Mouse (Mus musculus): Measurements from ENCODE around the gene Noct. TPM values are rescaled to one million over a fixed set of nuclear protein-coding genes. Genes with fewer than 3 reads are reported as not detected.
A peak's percentile ranks its signal among the peaks of the same experiment; 100 is the strongest.
"Not testable (repeated sequence)": the region's sequence is repeated elsewhere in the genome, so short reads cannot be mapped to it uniquely, and the experiment has no call there.

Noct gene
- 10 to 100 TPM; 32.2 to 45.2 (median 41.6) TPM for total RNA-seq (2022)

DNA sequence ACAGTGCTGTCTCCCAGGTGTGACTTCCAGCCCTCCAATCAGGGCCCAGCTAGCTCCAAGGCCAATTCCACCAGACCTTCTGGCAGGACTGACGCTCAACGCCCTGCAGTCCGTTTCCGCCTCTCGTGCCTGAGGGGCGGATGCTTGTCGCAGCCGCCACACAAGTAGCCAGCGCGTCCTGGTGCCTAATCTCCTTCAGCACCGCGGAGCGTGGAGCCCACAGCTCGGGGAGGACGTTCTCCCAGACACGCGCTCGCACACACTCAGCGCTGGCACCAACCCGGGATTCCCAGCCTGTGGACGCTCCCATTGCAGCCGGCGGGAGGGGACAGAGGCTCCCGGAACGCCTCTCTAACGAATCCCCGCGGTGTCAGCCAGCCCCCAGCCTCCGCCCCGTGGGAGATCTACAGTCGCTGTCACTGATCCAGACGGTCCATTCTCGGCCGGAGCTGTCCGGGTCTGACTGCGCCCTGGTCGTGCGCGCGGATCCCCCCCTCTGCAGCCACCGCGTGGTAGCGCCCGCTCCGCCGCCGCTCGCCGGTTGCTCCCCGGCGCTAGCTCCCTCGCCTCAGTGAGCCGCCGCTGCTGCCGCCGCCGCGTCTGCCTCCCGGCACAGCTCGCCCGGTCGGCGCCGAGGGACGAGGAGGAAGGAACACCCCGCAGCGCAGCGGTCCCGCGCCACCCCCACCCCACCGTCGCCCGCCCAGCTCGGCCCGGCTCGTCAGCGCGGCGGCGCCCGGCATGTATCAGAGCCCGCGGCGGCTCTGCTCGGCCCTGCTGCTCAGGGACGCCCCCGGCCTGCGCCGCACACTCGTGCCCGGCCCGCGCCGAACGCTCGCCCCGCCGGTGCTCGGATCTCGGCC lies at the start of gene Noct:
TSS of gene Noct (plus strand) at position 85 of the 863 bp plus-strand sequence.
- DNase-seq (ENCODE audit: low spot score), result peak; percentile 88

DNA sequence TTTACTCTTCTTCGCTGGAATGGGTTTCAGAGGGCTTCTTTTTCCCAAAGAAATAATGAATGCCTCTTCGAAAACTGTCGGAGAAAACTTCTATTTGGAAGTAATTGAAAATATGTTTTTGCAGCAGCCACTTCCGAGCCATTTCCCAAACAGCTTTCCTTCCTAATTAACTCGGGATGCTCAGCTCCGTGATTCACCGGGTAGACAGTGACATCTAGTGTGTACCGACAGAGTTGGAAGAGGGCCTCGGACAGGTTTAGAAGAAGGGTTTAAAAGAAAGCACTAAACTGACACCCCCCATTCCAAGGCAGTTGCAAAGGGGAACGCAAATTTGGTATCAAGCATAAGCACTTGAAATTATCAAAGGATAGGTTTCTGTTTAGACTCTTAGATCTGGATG lies 46.1 kb upstream of the Noct start:
- no peak for DNase-seq (ENCODE audit: low spot score)

DNA sequence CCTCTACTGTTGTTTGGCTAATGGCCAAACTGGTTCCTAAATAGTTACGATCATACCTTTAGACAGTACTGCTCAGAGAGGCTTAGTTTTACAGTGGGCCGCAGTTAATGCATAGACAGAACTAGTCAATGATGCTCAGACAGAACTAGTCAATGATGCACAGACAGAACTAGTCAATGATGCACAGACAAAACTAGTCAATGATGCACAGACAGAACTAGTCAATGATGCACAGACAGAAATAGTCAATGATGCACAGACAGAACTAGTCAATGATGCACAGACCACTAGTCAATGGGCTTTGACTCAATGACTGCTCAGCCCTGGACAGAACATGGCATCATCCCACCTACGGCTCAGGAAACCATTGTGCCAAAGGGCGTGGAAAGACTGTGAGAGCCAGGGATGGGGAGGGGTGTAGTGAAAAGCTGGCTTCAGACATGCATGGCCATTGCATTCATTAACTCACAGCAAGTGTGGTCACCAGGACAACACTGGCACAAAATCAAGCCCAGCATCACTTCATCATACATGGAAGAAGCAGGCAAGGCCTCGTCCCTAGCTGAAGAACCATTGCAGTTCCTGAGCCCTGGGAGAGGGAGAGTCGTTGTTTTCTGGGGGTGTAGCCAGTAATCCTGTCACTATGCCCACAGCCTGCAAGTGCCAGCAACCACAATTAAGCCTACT lies 44.6 kb upstream of the Noct start:
- no peak for DNase-seq (ENCODE audit: low spot score)

DNA sequence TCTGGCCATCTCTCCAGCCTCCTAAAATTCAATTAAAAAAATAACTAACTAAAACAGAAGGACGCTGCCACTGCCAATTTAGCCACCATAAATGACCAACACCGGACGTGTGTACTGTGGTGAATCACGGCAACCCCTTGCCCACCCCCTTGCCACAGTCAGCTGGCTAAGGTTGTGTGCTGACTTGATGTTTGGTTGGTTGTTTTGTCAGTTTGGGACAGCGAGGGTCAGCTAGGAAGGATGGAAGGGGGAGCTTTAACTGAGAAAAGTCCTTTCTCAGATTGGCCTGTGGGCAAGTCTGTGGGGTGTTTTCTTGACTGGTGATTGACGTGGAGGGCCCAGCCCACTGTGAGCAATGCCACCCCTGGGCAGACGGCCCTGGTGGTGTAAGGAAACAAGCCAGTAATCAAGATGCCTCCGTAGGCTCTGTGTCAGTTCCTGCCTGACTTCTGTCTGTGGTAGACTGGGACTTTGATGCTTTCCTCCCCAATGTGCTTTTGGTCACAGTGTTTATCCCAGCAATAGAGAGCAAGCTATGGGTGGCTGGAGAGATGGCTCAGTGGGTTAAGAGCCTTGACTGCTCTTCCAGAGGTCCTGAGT lies 43.8 kb upstream of the Noct start:
- DNase-seq (ENCODE audit: low spot score), result no peak

DNA sequence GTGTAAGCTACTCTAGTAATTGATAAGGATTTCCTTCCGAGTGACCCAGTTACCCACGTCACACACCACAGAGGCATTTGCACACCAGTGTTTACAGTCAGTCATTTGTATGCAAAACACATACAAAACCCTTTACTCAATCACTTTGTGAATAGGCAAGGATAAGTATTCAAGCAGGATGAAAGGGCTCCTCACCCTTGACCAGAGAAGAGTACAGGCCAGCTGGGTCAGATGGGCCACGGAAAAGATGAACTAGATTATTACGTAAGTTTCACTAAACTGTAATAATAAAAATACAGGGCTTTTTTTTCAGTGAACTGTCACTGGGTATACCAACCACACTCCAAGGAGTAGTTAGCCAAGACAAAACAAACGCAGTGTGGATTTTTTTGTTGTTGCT lies 41.8 kb upstream of the Noct start:
- no peak for DNase-seq (ENCODE audit: low spot score)

DNA sequence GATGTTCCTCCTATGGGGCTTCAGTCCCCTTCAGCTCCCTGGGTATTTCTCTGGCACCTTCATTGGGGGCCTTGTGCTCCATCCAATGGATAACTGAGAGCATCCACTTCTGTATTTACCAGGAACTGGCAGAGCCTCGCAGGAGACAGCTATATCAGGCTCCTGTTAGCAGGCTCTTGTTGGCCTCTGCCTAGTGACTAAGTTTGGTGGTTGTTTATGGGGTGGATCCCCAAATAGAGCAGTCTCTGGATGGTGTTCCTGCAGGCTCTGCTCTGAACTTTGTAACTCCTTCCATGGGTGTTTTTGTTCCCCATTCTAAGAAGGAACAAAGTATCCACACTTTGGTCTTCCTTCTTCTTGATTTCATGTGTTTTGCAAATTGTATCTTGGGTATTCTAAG lies 40.7 kb upstream of the Noct start:
- not testable (repeated sequence) for DNase-seq (ENCODE audit: low spot score)

DNA sequence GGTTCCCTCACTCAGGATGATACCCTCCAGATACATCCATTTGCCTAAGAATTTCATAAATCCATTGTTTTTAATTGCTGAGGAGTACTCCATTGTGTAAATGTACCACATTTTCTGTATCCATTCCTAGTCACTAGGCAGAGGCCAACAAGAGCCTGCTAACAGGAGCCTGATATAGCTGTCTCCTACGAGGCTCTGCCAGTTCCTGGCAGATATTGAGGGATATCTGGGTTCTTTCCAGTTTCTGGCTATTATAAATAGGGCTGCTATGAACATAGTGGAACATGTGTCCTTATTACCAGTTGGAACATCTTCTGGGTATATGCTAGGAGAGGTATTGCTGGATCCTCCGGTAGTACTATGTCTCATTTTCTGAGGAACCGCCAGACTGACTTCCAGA lies 40.3 kb upstream of the Noct start:
- not testable (repeated sequence) for DNase-seq (ENCODE audit: low spot score)

DNA sequence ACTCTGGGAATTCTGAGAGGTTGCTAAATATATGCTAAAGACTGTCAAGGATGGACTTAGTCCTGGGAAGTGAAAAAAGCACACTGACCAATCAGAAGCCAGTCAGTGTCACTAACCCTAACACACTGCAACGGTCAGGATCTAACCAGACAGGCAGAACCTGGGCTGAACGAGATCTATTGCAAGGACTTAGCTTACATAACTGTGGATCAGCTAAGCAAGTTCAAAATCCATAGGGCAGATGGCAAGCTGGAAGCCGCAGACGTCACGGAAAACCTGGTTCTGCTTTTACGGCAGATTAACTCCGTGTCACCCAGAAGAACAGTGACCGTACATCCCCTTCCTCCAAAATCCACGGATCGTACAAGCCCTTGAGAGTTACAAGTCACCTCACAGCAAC lies 39.5 kb upstream of the Noct start:
- DNase-seq (ENCODE audit: low spot score), result no peak

DNA sequence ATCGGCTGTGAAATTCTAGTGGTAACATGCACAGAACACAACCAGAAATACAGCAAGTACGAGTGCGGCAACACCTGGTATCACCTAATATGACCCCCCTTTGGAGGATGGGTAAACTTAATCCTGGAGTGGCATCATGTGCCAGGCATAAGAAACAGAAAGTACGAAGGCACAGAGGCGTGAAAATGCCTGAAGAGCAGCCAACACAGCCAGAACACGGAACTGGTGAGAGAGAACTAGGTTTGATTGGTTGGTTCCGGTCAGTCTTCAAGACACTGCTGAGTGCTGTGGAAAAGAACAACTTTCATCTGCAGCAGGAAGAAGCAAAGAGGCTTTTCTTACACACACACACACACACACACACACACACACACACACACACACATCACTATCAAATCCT lies 38.8 kb upstream of the Noct start:
- DNase-seq (ENCODE audit: low spot score), result no peak

DNA sequence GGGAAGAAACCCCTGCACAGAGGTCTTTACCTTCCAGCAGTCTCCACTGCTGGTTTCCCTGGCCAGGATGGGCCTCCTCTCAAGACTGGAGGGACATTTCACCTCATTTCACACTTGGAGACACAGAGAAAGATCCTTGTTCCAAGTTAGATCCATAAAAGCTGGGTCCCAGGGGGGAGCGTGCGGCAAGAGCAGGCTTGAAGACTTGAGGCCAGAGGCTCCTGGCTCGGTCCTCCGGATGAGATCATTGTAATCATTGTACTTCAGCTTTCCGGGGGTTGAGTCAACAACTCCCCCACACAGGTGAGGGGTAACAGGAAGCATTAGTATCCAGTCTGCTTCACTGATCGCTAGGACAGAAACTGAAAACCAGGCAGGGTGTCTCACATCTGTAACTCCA lies 30.2 kb upstream of the Noct start:
- peak; percentile 87 for DNase-seq (ENCODE audit: low spot score)

DNA sequence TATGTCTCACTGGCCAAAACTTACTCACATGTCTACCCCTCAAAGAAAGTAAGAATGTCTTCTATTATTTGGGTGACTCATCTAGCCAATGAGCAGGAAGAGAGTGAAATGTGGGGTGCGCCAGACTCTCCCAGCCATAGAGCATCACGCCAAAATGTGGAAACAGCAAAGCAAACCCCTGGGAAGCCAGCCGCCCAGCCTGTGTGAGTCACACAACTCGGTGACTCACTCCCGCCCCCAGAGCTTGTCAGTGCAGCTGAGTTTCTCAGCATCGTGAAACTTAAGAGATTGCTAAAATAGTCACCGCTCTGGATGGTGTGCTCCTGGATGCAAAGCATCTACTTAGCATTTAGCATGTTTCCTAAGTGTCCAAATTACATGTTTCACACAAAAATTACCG lies 28.9 kb upstream of the Noct start:
- DNase-seq (ENCODE audit: low spot score), result peak; percentile 69

DNA sequence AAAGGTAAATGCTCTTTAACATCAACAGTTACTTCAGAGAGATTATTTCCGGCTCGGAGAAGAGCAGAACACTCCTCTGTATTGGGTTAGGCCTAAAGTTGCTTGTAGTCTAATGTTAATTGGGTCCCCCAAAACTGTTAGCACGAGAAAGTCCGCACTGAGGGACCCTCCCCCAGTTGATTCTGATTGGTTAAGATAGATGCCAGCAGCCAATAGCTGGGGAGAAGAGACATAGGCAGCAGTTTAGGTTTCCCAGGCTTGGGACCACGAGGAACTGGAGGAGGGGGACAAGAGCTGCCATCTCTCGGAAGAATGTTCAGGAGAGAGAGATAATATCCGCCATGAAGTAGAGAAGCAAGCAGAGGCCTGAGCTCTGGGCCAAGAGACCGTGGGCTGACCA lies 28.5 kb upstream of the Noct start:
- DNase-seq (ENCODE audit: low spot score), result no peak

DNA sequence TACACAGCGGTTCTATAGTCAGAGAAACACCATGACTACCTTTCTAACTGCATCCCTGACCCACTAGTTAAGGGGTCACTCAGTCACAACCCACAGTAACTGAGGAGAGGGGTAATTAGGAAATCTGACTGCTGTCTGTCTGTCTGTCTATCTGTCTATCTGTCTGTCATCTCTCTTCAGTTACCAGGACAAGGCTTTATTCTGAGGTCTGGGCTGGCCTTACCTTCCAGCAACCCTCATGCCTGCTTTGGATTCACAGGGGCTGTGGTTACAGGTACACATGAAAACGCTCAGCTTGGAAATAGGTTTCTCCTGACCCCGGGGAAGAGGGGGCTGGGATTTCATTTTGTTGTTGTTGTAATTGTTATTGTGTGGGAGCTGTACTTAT lies 27.5 kb upstream of the Noct start:
- DNase-seq (ENCODE audit: low spot score), result no peak

DNA sequence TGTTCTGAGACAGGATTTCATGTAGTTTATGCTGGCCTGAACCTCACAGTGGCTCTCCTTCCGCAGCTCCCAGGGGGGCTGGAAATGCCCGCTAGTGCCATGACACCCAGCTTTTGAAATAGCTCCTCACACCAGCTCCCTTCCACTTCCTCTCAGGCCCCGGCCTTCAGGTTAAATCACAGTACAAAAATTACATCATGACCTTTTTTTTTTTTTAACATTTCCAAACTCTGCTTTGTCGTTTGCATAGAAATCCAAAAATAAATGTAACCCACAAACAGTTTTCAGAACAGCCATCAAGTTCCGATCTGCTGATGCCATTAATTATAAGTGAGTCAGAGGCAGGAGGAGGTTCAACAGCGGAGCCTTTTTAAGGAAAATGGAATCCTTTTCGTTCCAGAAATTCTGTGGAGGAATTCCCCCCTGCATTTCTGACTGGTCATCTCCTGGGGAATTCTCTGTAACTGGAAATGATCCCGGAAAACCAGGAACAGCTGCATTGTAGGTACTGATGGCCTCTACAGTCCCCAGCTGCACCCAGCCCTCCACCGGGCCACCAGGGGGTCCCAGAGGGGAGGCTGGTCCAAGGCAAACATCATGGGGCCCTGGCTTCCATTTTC lies 27.0 kb upstream of the Noct start:
- DNase-seq (ENCODE audit: low spot score), result peak; percentile 83

DNA sequence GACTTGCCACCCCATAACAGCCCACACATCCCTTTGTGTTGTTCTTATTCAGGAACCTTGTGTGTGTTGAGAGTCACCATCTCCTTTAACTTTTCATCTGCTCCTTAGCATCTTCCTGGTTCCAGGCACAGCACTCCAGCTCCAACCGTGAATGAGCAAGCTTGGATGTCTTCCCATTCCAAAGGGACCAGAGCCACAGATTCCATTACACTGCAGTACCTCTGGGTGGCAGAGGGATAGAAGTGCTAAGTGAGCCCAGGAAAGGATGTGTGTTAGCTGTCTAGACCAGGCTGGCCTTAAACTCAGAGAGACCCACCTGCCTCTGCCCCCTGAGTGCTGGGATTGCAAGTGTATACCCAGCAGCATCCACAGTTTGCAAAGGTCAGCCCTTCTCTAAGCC lies 26.0 kb upstream of the Noct start:
- no peak for DNase-seq (ENCODE audit: low spot score)

DNA sequence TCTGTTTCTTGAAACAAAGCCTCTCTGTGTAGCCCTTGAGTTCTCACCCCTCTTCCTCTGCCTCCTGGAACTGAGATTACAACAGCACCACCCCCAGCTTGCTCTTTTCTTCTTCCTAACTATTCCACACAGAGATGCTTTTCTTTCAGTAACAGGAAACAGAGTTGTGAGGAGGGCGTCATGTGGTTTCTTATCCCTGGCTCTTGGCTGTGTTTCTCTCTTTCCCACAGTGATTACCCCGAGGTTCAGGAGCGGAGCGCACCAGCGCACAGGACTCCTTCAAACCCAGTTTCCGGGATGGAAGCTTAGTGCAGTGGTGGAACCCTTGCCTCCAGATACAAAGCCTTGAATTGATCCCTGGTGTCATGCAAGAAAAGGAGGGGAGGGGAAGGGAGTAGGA lies 25.1 kb upstream of the Noct start:
- no peak for DNase-seq (ENCODE audit: low spot score)

DNA sequence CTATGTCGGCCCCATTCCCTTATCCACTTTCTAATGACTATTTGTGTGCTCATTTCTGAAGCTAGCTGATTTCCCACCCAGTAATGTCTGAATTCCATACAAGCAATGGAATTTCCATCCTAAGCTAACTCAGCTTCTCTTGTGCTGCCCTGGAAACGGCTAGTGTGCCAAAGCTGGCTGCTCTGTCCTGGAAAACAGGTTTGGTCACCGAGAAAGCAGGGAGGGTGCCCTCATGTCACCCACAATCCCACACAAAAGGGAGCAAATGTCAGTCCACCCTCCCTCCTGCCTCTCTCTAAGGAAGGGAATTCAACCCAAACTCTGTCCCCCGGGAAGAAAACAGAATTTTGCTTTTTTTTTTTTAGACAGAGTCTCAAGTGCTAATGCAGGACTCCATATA lies 23.9 kb upstream of the Noct start:
- no peak for DNase-seq (ENCODE audit: low spot score)

DNA sequence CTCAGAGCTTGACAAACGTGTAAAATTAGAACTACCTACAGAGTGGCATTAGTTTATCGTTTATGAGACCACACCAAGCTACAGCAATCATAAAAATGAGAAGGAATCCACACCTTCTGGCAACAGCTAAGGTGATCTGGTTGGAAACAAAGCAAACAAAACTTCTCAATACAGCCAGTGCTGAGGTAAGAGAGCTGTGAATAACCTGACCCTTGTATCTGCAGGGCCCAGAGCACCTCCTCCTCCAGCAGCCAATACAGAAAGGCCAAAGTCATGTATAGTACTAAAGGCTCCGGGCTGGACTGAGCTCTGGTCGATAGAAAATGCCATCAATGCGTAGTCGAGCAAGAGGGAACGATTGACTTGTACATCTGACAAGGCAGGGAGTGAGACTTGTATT lies 23.4 kb upstream of the Noct start:
- no peak for DNase-seq (ENCODE audit: low spot score)

DNA sequence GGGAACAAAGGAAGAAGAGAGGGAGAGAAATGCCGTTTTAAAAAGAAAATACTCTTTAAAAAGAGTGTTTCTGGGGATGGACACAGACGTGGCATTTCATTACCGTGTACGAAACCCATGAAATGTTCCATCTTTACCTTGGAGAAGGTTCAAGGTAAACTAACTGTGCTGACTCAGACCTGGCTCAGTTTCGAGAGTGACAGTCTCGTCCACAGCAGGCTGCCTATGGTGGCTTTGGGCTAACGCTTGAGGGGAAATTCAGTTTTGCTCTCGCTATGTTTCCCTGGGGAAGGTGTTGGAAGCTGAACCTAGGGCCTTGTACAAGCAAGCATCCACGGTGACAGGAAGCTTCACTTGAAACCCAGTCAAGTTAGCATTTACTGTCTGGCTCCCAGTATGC lies 22.3 kb upstream of the Noct start:
- DNase-seq (ENCODE audit: low spot score), result no peak

DNA sequence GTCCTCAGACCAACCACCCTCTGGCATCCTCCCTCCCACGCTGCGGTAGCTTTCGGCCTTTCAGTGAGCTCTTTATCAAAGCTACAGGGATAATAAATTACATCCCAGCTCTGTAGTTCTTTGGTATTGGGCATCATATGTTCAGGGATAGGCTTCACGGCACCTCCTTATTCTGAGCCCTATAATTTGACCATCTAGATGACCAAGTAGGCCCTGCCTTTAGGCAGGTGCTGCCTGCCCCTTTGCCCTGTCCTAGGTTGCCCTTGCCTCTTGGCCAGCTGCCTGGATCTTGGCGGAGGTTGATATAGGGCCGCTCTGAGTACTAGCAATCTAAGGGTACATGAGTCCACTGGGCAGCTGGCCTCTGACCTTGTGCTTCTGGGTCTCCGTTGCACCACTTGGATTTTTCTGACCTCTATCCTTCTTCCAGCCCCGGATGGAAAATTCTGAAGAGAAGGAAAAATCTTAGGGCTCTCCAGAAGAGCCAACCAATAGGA lies 21.7 kb upstream of the Noct start:
- DNase-seq (ENCODE audit: low spot score), result no peak

DNA sequence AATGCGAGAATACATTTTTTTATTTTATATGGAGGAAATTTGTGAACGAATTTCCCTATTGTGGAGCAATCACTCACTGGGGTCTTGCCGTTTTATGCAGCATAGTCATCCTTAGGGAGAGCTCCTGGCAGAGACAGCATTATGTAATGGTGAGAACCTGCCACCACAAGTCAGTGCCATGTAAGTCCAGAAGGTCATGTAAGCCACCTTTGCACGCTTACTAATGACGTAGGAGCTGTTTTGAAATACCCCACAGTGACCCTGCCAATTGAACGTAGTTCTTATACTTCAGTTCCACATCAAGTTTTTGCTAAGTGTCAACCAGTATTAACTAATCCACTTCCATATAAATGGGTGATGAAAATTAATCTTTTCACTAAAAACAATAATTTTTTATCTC lies 20.3 kb upstream of the Noct start:
- DNase-seq (ENCODE audit: low spot score), result no peak

DNA sequence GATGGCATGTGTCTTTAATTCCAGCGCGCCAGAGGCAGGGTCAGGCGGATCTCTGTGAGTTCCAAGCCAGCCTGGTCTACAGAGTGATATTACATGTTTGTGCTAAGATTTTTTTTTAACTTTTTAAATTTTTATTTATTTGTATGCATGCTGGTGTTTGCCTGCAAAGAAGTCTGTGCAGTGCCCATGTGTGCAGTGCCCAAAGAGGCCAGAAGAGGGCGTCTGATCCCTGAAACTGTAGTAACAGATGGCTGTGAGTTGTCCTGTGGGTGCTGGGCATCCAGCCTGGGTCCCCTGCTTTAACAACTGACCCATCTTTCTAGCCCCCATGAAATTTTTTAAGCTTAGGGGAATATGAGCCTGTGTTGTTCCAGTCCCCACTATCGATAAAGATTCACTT lies 19.8 kb upstream of the Noct start:
- no peak for DNase-seq (ENCODE audit: low spot score)
